Mouse (Mus musculus) liver, postnatal 0 days (tissue): ENCODE measurements around the gene Grid2.

ENCODE experiments used
- CTCF ChIP-seq: sonication (generic); IDR thresholded peaks from 2 replicates; pipeline ENCODE4 v1.5.1; 2016; ENCODE audit warnings: antibody characterized with exemption, low read depth
- EP300 ChIP-seq: IDR thresholded peaks from 2 replicates; pipeline ENCODE4 v1.6.1; 2016; ENCODE audit warnings: antibody characterized with exemption, low read depth, mild to moderate bottlenecking

DNA sequence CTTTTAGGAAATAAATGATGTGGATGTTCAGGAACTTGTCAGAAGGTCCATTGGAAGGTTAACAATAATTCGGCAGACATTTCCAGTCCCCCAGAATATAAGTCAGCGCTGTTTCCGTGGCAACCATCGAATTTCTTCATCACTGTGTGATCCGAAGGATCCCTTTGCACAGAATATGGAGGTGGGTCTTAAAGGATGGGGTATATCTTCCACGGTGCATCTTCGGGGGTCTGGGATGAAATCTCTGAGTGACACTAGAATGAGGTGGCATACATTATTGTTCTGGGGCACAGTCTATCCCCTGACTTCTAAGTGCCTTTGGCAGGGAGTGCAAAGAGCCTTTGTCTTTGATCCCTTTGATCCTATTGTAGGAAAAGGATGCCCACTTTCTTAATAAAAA is 808.2 kb downstream of the Grid2 start:
- TF ChIP-seq CTCF (no peak), EP300 (no peak)
